19 mouse cellular contexts compared by ENCODE assay signal in genomic region chr7:101336686-101337085, GRCm38 (mm10).
"Had no signal": no experiment of that assay in that cellular context is flagged by ENCODE, and none has a peak within 500 bp of the region (broad histone marks: within the 10 kb centered on the region; RNA-seq: fewer than 3 reads in every experiment).

No protein-coding gene starts in this region.

- H3K9ac ChIP-seq: embryonic facial prominence, embryonic 12.5 days; embryonic facial prominence, embryonic 13.5 days; embryonic facial prominence, embryonic 15.5 days; forebrain, embryonic 12.5 days; forebrain, embryonic 13.5 days; forebrain, embryonic 15.5 days had no signal

- H3K9me3 ChIP-seq: embryonic facial prominence, embryonic 10.5 days; embryonic facial prominence, embryonic 12.5 days; embryonic facial prominence, embryonic 13.5 days; embryonic facial prominence, embryonic 15.5 days; forebrain, embryonic 12.5 days; forebrain, embryonic 13.5 days; forebrain, embryonic 15.5 days had no signal

- ATAC-seq: forebrain, embryonic 13.5 days; forebrain, embryonic 14.5 days; forebrain, embryonic 15.5 days; forebrain, embryonic 16.5 days had no signal

- H3K4me1 ChIP-seq: embryonic facial prominence, embryonic 12.5 days; embryonic facial prominence, embryonic 15.5 days; forebrain, embryonic 13.5 days; forebrain, embryonic 15.5 days had no signal

- H3K4me2 ChIP-seq: embryonic facial prominence, embryonic 12.5 days; embryonic facial prominence, embryonic 13.5 days; embryonic facial prominence, embryonic 15.5 days; forebrain, embryonic 12.5 days; forebrain, embryonic 13.5 days; forebrain, embryonic 15.5 days had no signal

- H3K27ac ChIP-seq: embryonic facial prominence, embryonic 10.5 days; embryonic facial prominence, embryonic 12.5 days; embryonic facial prominence, embryonic 13.5 days; embryonic facial prominence, embryonic 15.5 days; forebrain, embryonic 12.5 days; forebrain, embryonic 13.5 days; forebrain, embryonic 15.5 days; gastrocnemius, adult 2 months; heart, adult 2 months had no signal

- H3K4me3 ChIP-seq: embryonic facial prominence, embryonic 10.5 days; embryonic facial prominence, embryonic 12.5 days; embryonic facial prominence, embryonic 13.5 days; embryonic facial prominence, embryonic 15.5 days; erythroblast, embryonic 14.5 days; forebrain, embryonic 12.5 days; forebrain, embryonic 13.5 days; forebrain, embryonic 15.5 days; gastrocnemius, adult 2 months; heart, adult 2 months had no signal

- H3K27me3 ChIP-seq: embryonic facial prominence, embryonic 12.5 days; embryonic facial prominence, embryonic 13.5 days; embryonic facial prominence, embryonic 15.5 days; forebrain, embryonic 12.5 days; forebrain, embryonic 13.5 days; forebrain, embryonic 15.5 days had no signal

- DNase-seq: embryo, embryonic 11 days; gastrocnemius, postnatal 10 days; gastrocnemius, postnatal 14 days; gastrocnemius, postnatal 25 days; gastrocnemius, postnatal 36 days; heart, adult 11 months; heart, adult 18-20 months; heart, adult 2 months had no signal

- H3K36me3 ChIP-seq: embryonic facial prominence, embryonic 10.5 days; embryonic facial prominence, embryonic 12.5 days; embryonic facial prominence, embryonic 13.5 days; embryonic facial prominence, embryonic 15.5 days; forebrain, embryonic 12.5 days; forebrain, embryonic 15.5 days had no signal
